Mouse (Mus musculus): ENCODE measurements around the gene Ackr2. TPM values are rescaled to one million over a fixed set of nuclear protein-coding genes. Genes with fewer than 3 reads are reported as not detected.

Gene Ackr2
- total RNA-seq, 2 experiments from 2014 or later = 5.9 to 9.5 TPM

DNA sequence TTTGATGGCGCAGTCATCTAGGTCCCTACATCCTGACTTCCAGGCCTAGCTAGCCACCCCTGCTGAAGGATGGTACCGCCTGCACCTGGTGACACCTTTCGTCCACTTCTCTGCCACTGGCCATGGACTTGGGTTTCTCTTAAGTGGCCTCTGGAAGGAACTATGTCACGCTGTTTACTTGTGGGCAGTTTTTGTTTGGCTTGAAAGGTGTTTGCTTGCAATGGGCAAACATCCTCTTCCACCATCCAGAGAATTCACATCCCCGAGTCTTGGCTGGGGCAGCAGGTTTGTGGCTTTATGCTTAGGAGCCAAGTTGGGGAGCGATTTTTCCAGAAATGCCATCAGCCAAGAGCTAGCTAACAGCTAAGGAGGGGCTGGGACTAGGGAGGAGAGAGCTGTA is 54.4 kb downstream of the Ackr2 start:
- no peak for DNase-seq (ENCODE audit: low spot score in 2 of 2)

DNA sequence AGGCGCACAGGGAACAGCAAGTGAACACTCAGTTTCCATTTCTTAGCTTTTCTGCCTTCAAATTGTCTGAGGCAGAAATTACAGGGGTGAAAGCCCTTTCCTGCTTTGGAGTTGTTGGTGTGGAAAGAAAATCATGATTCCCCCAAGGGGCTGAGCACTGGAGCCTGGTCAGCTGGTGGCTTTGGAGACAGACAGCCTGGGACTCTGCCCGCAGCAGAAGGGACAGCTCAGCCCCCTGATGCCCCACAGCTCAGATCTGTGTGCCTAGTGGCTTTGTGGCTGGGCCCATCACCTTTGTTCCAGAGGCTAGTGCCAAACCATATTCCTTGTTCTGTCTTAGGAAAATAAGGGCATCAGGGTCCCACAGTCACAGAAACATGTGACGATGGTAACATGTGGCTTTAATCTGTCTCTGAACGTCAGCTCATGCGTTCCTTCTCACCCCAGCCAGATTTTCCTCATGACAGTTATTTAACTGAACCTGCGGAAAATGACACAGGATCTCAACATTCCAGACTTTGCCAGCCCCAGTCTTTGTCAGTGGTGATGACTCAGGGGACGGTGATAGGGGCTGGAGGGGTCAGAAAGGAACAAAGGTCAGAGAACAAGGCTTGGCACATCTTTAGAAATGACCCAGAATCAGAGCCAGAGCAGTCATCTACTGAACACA is 61.9 kb downstream of the Ackr2 start:
- DNase-seq (ENCODE audit: low spot score in 2 of 2) = no peak

Other genes starting within 250 kb of the Ackr2 start
- 10 to 100 TPM; 28.9 to 29.4 TPM for gene Sec22c, start 192.9 kb upstream of the Ackr2 start, total RNA-seq (2021)
- 10 to 100 TPM; 73.2 to 83.3 TPM for gene Ss18l2, start 188.0 kb upstream of the Ackr2 start, total RNA-seq (2021)
- 100 to 1,000 TPM; 103 to 112 TPM for gene Nktr, start 179.2 kb upstream of the Ackr2 start, total RNA-seq (2021)
- gene Zfp651, start 139.0 kb upstream of the Ackr2 start, total RNA-seq (2021) = 100 to 1,000 TPM; 104 to 106 TPM
- 1 to 10 TPM; 6.2 to 7.2 TPM for gene Klhl40, start 120.7 kb upstream of the Ackr2 start, total RNA-seq (2021)
- 10 to 100 TPM; 15.4 to 25.0 TPM for gene Hhatl, start 105.8 kb upstream of the Ackr2 start, total RNA-seq (2021)
- gene Ccdc13, start 58.9 kb upstream of the Ackr2 start, total RNA-seq (2021) = 1 to 10 TPM; 5.1 to 6.1 TPM
- 100 to 1,000 TPM in 1 of 2 experiments, 10 to 100 TPM in 1; 96.5 to 107 TPM for gene Higd1a, start 40.0 kb upstream of the Ackr2 start, total RNA-seq (2021)
- not detected for gene Cyp8b1, start 17.9 kb downstream of the Ackr2 start, total RNA-seq (2021)
- gene Fam198a, start 52.6 kb downstream of the Ackr2 start, total RNA-seq (2021) = 1 to 10 TPM; 5.4 to 7.5 TPM
- gene Pomgnt2, start 98.8 kb downstream of the Ackr2 start, total RNA-seq (2021) = 10 to 100 TPM; 43.2 to 43.4 TPM
- 100 to 1,000 TPM; 120 to 122 TPM for gene Snrk, start 218.9 kb downstream of the Ackr2 start, total RNA-seq (2021)